Mouse (Mus musculus): Measurements from ENCODE around the gene Raver1. TPM values are rescaled to one million over a fixed set of nuclear protein-coding genes. Genes with fewer than 3 reads are reported as not detected.
A peak's percentile ranks its signal among the peaks of the same experiment; 100 is the strongest.

Raver1 gene
- polyA plus RNA-seq, 1 experiment from 2014 or later: 41.3 TPM

DNA sequence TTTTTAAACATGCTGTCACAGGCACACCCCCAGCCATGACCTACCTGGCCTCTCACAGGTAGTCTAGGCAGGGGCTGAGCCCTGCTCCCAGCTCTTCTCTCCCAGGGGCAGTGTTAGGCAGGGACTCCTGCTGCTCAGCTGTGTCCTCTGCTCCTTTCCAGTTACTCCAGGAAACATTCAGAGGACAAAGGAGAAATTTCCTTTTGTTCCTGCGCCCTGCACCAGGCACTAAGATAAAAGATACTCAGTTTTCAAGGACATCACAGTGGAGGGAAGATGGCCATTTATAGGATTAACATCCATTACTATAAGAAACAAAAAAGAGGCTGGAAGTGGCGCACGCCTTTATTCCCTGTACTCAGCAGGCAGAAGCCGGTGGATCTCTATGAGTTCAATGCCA lies 4.2 kb upstream of the Raver1 start:
- no peak for TF ChIP-seq CTCF (IDR thresholded peaks at IDR 0.05; ENCODE audit: low read depth)
- Histone ChIP-seq H3K4me3 (replicated peaks; ENCODE audit: low read depth, low read length) (no peak overlapping the region), H3K9me3 (replicated peaks; ENCODE audit: low read length) (no peaks in the 10 kb centered on the region), H3K4me2 (ENCODE audit: low read length) (no peak overlapping the region), H3K4me1 (replicated peaks; ENCODE audit: insufficient read depth, low read length) (peaks cover under 1% of the 10 kb centered on the region; the same call in 1 of the 2 replicates), H3K36me3 (ENCODE audit: insufficient read depth, low read length) (no peaks in the 10 kb centered on the region), H3K27me3 (ENCODE audit: insufficient read depth, low read length) (no peaks in the 10 kb centered on the region), H3K27ac (no peak overlapping the region), H3K9ac (ENCODE audit: low read depth, low read length) (no peak overlapping the region)
- WGBS: 97% methylated on average over 4 of the region's 4 CpGs
- ATAC-seq (replicated peaks; ENCODE audit: low FRiP score, low read depth) (no peak), DNase-seq (ENCODE audit: low spot score) (no peak)

- H3K4me2 ChIP-seq (ENCODE audit: low read length): no peak overlapping the region
- ATAC-seq (replicated peaks; ENCODE audit: low FRiP score, low read depth): no peak
- H3K9me3 ChIP-seq (replicated peaks; ENCODE audit: low read length): no peaks in the 10 kb centered on the region
- DNase-seq (ENCODE audit: low spot score): no peak
- H3K27ac ChIP-seq: no peak overlapping the region
- peaks cover 8% of the 10 kb centered on the region; the same call in 1 of the 2 replicates for H3K4me1 ChIP-seq (replicated peaks; ENCODE audit: insufficient read depth, low read length)
- no peak for TF ChIP-seq CTCF (IDR thresholded peaks at IDR 0.05; ENCODE audit: low read depth)
- no peak overlapping the region for H3K9ac ChIP-seq (ENCODE audit: low read depth, low read length)
- 95% methylated on average over 9 of the region's 9 CpGs for WGBS
- no peak overlapping the region for H3K4me3 ChIP-seq (replicated peaks; ENCODE audit: low read depth, low read length)
- peaks cover 12% of the 10 kb centered on the region; the same call in 1 of the 2 replicates for H3K36me3 ChIP-seq (ENCODE audit: insufficient read depth, low read length)
- H3K27me3 ChIP-seq (ENCODE audit: insufficient read depth, low read length): no peaks in the 10 kb centered on the region
These were observed 1.6 kb upstream of the Raver1 start for GRCm38 (mm10) chr9:21093423-21093822.

DNA sequence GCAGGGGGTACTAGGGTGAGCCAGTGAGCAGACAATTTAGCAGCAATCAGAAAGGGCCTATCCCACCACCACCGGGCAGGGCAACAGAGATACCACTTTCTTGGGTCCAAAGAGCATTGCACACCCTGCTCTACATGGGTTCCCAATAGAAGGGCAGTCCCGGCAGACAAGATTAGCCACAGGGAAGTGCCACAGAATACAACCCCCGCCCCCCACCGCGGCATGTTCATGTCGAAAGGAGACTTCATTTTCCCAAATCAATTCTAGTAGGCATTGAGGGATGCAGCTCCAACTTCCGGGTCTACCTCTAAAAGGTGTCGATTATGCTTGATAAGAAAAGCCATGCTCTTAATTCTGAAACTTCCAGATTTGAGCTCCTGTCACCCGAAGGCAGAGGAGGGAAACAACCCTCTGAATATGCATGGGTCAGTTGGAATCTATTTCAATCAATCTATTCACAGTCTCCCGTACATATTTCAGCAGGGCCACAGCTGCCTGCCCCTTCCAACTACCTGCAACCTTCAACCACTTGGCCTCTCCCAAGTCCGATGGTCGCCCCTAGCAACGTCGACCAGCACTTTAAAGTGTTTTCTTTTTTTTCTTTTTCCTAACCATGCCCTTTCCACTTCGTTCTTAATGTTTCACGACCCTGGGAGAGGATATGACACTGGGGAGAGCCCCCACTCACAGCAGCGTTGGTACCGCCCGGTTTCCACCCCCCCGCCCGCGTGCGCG lies 669 bp downstream of the Raver1 start:
- H3K27ac ChIP-seq: peak overlapping the region; percentile 91
- DNase-seq (ENCODE audit: low spot score) (no peak), ATAC-seq (replicated peaks; ENCODE audit: low FRiP score, low read depth) (no peak; the same call in 1 of the 2 replicates)
- H3K36me3 ChIP-seq (ENCODE audit: insufficient read depth, low read length): peaks cover 27% of the 10 kb centered on the region
- no peak for TF ChIP-seq CTCF (IDR thresholded peaks at IDR 0.05; ENCODE audit: low read depth)
- WGBS: 2% methylated on average over 24 of the region's 24 CpGs
- peak overlapping the region; percentile 78 for H3K4me3 ChIP-seq (replicated peaks; ENCODE audit: low read depth, low read length)
- H3K27me3 ChIP-seq (ENCODE audit: insufficient read depth, low read length): no peaks in the 10 kb centered on the region
- H3K9ac ChIP-seq (ENCODE audit: low read depth, low read length): peak overlapping the region; percentile 78
- H3K4me2 ChIP-seq (ENCODE audit: low read length): peak overlapping the region; percentile 65
- H3K9me3 ChIP-seq (replicated peaks; ENCODE audit: low read length): no peaks in the 10 kb centered on the region
- H3K4me1 ChIP-seq (replicated peaks; ENCODE audit: insufficient read depth, low read length): peaks cover 8% of the 10 kb centered on the region; the same call in 1 of the 2 replicates

- H3K9ac ChIP-seq (ENCODE audit: low read depth, low read length): peak overlapping the region; percentile 78
- H3K27ac ChIP-seq: no peak overlapping the region
- H3K4me3 ChIP-seq (replicated peaks; ENCODE audit: low read depth, low read length): peak overlapping the region; percentile 78
- H3K36me3 ChIP-seq (ENCODE audit: insufficient read depth, low read length): peaks cover 32% of the 10 kb centered on the region
- no peaks in the 10 kb centered on the region for H3K27me3 ChIP-seq (ENCODE audit: insufficient read depth, low read length)
- TF ChIP-seq CTCF (IDR thresholded peaks at IDR 0.05; ENCODE audit: low read depth): no peak
- ATAC-seq (replicated peaks; ENCODE audit: low FRiP score, low read depth) (no peak), DNase-seq (ENCODE audit: low spot score) (no peak)
- peaks cover 8% of the 10 kb centered on the region; the same call in 1 of the 2 replicates for H3K4me1 ChIP-seq (replicated peaks; ENCODE audit: insufficient read depth, low read length)
- no peaks in the 10 kb centered on the region for H3K9me3 ChIP-seq (replicated peaks; ENCODE audit: low read length)
- H3K4me2 ChIP-seq (ENCODE audit: low read length): peak overlapping the region; percentile 65
- 88% methylated on average over 1 of the region's 1 CpGs for WGBS
These were observed 1.3 kb downstream of the Raver1 start for GRCm38 (mm10) chr9:21090537-21090936.

GRCm38 (mm10) chr9:21083324-21083723 lies 8.5 kb downstream of the Raver1 start:
- H3K27ac ChIP-seq: no peak overlapping the region
- no peak for TF ChIP-seq CTCF (IDR thresholded peaks at IDR 0.05; ENCODE audit: low read depth)
- peaks cover 85% of the 10 kb centered on the region for H3K36me3 ChIP-seq (ENCODE audit: insufficient read depth, low read length)
- H3K4me1 ChIP-seq (replicated peaks; ENCODE audit: insufficient read depth, low read length): no peaks in the 10 kb centered on the region
- no peak for ATAC-seq (replicated peaks; ENCODE audit: low FRiP score, low read depth)
- no peak overlapping the region for H3K4me2 ChIP-seq (ENCODE audit: low read length)
- WGBS: 92% methylated on average over 3 of the region's 3 CpGs
- no peaks in the 10 kb centered on the region for H3K9me3 ChIP-seq (replicated peaks; ENCODE audit: low read length)
- no peak for DNase-seq (ENCODE audit: low spot score)
- H3K27me3 ChIP-seq (ENCODE audit: insufficient read depth, low read length): no peaks in the 10 kb centered on the region
- H3K9ac ChIP-seq (ENCODE audit: low read depth, low read length): no peak overlapping the region
- no peak overlapping the region for H3K4me3 ChIP-seq (replicated peaks; ENCODE audit: low read depth, low read length)

GRCm38 (mm10) chr9:21081127-21081526 lies 10.7 kb downstream of the Raver1 start:
- no peaks in the 10 kb centered on the region for H3K27me3 ChIP-seq (ENCODE audit: insufficient read depth, low read length)
- no peak overlapping the region for H3K27ac ChIP-seq
- no peaks in the 10 kb centered on the region for H3K4me1 ChIP-seq (replicated peaks; ENCODE audit: insufficient read depth, low read length)
- no peak for ATAC-seq (replicated peaks; ENCODE audit: low FRiP score, low read depth)
- TF ChIP-seq CTCF (IDR thresholded peaks at IDR 0.05; ENCODE audit: low read depth): no peak
- H3K36me3 ChIP-seq (ENCODE audit: insufficient read depth, low read length): peaks cover 86% of the 10 kb centered on the region
- H3K9me3 ChIP-seq (replicated peaks; ENCODE audit: low read length): no peaks in the 10 kb centered on the region
- no peak overlapping the region for H3K9ac ChIP-seq (ENCODE audit: low read depth, low read length)
- H3K4me2 ChIP-seq (ENCODE audit: low read length): no peak overlapping the region
- DNase-seq (ENCODE audit: low spot score): no peak
- WGBS: 95% methylated on average over 9 of the region's 9 CpGs
- no peak overlapping the region for H3K4me3 ChIP-seq (replicated peaks; ENCODE audit: low read depth, low read length)

Measured in kidney, postnatal 0 days (tissue).